Mouse (Mus musculus) adrenal gland, postnatal 36 days (tissue): ENCODE data around the gene Asxl1. TPM values are rescaled to one million over a fixed set of nuclear protein-coding genes. Genes with fewer than 3 reads are reported as not detected.
A peak's percentile ranks its signal among the peaks of the same experiment; 100 is the strongest.

Experiments
- DNase-seq, 2 experiments: peaks; one replicate each; pipeline ENCODE4 v3.0.0; 2021; ENCODE audit warnings: mixed read lengths in 1 of 2
- long read RNA-seq, 2 experiments: library from polyadenylated mRNA; stranded (forward); transcript quantifications; one replicate each; pipeline ENCODE4 v2.0.0; 2021; ENCODE audit warnings: borderline sequencing depth in 2 of 2
- total RNA-seq, 2 experiments: library from RNA; stranded (reverse); gene quantifications; 2 replicates each; pipeline ENCODE4 v1.2.3; 2021

The Asxl1 gene
- total RNA-seq = 10 to 100 TPM; 22.7 to 31.8 TPM
- long read RNA-seq, experiment 1, partial matches to known transcripts = 1 of 10 reads
- long read RNA-seq, experiment 1, other reads (novel, unspliced or antisense) = 9 of 10 reads
- long read RNA-seq, experiment 2, partial matches to known transcripts = 0 of 1 reads
- long read RNA-seq, experiment 2, other reads (novel, unspliced or antisense) = 1 of 1 reads

DNA sequence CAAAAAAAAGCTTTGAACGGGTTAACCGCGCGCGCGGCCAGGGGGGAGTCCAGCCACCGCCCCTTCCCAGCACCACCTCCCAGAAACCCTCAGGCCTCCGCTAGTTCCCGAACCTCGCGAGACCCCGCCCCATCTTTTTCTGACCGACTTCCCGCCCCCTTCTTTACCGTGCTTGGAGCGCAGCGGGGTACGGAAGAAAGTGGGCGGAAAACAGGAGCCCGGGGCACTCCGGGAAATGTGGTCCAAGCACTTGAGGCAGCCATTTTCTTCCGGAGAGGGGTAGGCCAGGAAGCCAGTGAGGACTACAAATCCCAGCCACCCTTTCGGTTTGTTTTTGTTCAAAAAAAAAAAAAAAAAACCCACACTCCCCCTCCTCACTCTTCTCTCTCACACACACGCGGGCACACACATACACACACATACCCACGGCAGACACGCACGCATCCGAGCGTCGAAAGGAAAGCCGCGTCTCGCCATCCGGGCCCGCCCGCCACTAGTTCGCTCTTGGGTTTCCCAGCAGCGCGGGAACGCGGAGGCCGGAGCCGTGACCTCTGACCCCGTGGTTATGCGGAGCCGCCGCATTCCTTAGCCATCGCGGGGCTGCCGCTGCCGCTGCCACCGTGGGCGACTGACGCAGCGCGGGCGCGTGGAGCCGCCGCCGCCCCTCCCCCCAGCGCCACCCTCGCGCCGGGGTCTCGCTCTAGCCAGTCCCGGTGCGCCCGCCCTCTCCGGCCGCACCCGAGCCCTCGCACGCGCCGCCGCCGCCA, at the start of gene Asxl1:
Gene Asxl1 (plus strand): TSS at position 376 of the 767 bp plus-strand sequence.
- DNase-seq = peak; percentile 95 to 98

- DNase-seq = no peak
Measured at GRCm38 (mm10) chr2:153297771-153298170, 47.9 kb upstream of the Asxl1 start.

GRCm38 (mm10) chr2:153298460-153298859, 47.2 kb upstream of the Asxl1 start:
- DNase-seq = no peak

DNA sequence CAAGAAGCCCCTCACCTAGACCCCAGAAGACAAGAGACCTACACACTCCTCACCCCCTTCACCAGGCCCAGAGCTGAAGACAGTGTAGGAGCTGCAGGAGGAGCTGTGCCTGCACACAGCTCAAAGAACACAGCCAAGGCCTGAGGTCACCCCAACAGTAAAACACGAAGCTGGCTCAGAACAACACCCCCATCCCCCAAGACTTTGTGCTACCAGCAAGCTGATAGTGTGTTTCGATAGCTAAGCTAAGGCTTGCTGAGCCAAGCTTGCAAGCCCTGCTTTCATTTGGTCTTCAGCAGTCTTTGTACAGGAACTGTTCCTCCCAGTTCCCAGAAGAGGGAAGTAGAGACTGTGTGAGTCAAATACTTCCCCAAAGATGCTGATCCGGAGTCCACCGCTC, 46.8 kb upstream of the Asxl1 start:
- DNase-seq = peak in 1 of 2 experiments; percentile 44

DNA sequence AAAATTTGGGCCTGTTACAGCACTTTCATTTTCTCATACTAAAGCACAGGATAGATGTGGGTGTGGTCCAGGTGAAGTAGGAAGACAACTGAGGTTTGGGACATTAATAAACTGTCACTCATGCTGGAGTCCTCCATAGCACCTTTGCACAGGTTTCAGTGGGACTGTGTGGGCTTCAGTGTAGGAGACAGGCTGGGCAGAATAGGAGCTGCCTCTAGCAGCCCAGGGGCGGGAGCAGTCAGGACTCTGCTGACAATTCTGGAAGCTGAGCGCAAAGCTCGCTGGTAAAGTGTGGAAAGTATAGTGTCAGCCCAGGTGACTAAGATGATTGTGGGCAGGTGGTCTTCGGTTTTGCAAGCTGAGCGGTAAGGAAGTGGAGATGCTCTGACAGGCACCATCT, 44.5 kb upstream of the Asxl1 start:
- no peak for DNase-seq

- peak; percentile 83 to 86 for DNase-seq
Measured at GRCm38 (mm10) chr2:153305240-153305639, 40.4 kb upstream of the Asxl1 start.

GRCm38 (mm10) chr2:153308586-153308985, 37.0 kb upstream of the Asxl1 start:
- no peak for DNase-seq

GRCm38 (mm10) chr2:153309106-153309505, 36.5 kb upstream of the Asxl1 start:
- no peak for DNase-seq

DNA sequence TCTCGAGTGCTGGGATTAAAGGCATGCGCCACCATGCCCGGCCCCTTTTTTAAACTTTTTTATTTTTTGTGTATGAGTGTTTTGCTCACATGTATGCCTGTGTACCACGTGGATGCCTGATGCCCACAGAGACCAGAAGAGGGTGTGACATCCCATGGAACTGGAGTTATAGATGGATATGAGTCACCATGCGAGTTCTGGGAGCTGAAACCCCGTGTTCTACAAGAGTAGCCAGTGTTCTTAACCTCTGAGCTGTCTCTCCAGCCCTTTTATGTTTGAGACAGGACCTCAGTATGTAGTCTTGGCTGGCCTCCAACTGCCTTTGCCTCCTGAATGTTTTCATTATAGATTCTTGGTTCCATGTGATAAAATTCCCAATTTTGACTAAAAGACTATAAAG, 35.4 kb upstream of the Asxl1 start:
- peak in 1 of 2 experiments; percentile 52 for DNase-seq

- no peak for DNase-seq
Measured at GRCm38 (mm10) chr2:153312884-153313283, 32.7 kb upstream of the Asxl1 start.

- no peak for DNase-seq
Measured at GRCm38 (mm10) chr2:153318408-153318807, 27.2 kb upstream of the Asxl1 start.

DNA sequence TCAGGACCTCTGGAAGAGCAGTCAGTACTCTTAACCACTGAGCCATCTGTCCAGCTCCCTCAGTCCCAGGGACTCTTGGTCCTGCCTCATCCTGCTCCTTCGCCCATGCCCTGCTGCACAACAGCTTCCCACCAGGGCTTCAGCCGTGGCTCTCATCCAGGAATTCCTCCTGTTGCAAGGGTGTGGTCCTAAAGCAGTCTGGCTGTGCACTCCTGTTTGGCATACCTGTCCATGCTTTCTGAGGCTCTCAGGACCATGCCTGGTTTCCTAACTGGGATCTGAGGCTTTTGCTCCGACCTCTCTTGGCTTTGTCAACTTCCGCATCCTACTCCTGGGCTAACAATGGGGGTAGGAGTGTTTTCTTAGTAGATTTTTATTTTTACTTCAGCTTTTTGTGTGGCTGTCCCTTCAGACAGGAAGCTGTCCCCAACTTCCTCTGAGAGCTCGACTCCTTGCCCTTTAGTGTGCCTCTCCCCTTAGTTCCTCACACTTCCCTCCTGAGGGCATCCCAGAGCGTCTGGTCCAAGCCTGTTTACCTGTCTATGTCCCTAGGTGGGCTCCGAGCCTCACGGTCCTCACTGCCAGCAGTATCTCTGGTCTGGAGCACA, 26.5 kb upstream of the Asxl1 start:
- DNase-seq = no peak

DNA sequence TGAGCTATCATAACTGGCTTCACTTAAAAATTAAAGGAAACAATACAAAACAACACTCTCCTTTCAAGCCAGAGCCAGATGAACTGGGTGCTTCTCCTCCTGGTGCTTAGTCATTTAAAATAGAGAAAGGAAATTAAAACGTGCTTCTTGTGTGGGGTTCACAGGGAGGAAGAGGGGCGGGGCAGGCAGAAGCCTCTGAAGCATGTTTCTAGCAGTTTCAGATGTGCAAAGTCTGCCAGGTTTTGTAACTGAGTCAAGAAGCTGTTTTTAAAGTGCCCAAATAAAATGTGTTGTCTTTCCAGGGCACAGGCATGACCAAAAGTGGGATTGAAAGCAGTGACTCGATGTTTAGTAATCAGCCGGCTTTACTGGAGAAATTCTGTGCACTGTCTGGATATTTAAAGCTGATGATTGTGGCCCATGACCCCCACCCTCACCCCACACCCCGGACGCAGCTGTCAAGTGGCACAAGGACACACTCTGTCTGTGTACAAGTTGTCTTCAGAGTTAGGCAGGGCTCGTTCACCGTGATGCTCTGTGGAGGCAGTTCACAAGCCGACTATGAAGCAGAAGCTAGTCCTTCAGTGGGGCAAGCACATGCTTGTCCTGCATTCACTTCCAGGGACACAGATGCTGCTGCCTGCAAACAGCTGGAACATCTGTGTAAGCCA, 19.8 kb upstream of the Asxl1 start:
- no peak for DNase-seq

DNA sequence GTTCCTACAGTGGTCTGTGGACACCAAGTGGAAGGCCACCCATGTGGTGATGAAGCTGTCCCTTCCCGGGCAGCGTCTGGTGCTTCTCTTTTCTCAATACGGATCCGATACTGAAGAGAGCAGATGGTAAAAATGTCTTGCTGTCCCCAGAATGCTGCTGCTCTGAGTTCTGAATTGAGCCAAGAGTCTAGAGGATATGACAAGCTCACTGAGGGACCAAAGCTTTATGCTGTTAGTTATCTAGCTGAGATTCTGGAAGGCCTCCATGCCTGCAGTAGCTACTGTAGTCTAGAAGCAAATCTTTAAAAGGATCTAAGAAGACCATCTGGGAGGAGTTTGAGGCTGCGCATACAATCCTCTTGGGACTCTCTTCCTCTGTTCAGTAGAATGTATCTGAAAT, 13.4 kb upstream of the Asxl1 start:
- DNase-seq = no peak

GRCm38 (mm10) chr2:153332981-153333380, 12.6 kb upstream of the Asxl1 start:
- DNase-seq = peak; percentile 42 to 74

DNA sequence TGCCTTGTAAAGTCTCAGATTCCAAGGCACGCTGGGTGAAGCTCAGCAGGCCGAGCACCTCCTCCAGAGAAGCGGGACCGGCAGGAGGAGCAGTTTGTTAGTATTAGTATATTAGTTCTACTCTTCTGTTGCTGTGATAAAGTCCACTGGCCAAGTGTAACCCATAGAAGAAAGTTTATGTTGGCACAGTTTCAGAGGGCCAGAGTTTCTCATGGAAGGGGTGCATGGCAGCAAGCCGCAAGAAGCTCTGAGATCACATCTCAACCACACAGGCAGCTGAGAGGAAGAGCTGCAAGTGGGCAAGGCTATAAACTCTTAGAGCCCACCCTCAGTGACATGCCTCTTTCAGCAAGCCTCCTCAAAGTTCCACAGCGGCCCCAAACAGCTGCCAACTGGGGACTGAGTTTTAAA, 11.8 kb upstream of the Asxl1 start:
- DNase-seq = no peak

DNA sequence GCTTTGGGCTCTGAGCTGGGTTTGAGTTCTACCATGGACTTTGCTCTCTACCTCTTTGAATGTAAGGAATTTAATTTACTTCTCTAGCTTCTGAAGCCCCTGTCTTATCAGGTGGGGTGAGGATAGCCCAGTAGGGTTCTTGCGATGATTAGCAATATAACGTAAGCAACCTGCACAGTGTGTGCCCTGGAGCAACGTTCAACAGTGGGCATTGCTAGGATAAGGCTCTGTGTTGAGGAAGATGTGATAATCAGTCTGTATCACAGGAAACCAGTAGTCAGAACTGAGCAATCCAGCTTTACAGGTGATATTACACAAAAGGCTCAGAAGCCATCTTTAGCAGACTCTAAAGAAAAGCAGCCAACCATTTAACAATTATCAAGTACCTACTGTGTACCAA, 11.3 kb upstream of the Asxl1 start:
- DNase-seq = no peak

- no peak for DNase-seq
Measured at GRCm38 (mm10) chr2:153336117-153336516, 9.5 kb upstream of the Asxl1 start.

- DNase-seq = no peak
Measured at GRCm38 (mm10) chr2:153338361-153339350, 7.0 kb upstream of the Asxl1 start.

DNA sequence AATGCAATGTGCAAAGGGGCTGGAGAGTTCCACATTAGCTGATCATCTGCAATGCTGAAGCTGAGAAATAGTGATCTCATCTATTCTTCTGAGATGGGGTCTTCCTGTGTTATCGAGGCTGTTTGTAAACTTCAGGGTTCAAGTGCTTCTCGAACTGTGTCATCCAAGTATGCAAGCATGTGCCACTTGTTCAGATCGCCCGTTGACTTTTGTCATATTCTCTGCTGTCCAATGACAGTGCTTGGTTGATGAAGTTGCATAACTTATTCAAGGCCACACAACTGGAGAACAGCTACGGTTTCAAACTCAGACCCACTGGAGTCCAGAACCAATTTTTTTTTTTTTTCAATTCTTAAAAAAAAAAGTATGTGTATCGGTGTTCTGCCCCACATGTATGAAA, 3.5 kb upstream of the Asxl1 start:
- DNase-seq = no peak

DNA sequence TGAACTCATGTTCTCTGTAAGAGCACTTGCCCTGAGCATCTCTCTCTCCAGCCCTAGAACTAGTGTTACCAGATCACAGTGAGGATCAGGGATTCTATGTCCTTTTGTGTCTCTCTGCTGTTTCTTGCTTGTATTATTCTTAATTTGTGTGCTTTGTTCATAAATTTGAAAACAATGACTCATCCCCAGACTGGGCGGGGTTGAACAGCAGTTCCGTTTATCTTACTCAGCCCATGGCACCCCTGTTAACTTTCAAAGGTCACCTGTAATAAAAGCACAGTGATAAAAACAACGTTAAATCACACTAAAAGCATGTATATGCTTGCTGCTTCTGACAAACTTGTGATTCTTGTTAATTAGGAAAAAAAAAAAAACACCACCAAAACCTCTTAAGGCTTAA, 3.0 kb upstream of the Asxl1 start:
- peak; percentile 48 to 61 for DNase-seq

- DNase-seq = no peak
Measured at GRCm38 (mm10) chr2:153343191-153343590, 2.4 kb upstream of the Asxl1 start.
